15 mouse cellular contexts compared by ENCODE assay signal in genomic region chr5:114696939-114697338, GRCm38 (mm10). TPM values are rescaled to one million over a fixed set of nuclear protein-coding genes. Genes with fewer than 3 reads are reported as not detected.
"Had no signal": no experiment of that assay in that cellular context is flagged by ENCODE, and none has a peak within 500 bp of the region (broad histone marks: within the 10 kb centered on the region; RNA-seq: fewer than 3 reads in every experiment).

No protein-coding gene starts in this region.

- H3K9me3 ChIP-seq: limb, embryonic 12.5 days; lung, embryonic 15.5 days; megakaryocyte, embryonic 14.5 days; midbrain, embryonic 15.5 days; neural tube, embryonic 12.5 days had no signal

- H3K4me2 ChIP-seq: limb, embryonic 12.5 days; lung, embryonic 15.5 days; midbrain, embryonic 11.5 days; midbrain, embryonic 15.5 days; neural tube, embryonic 12.5 days had no signal

- H3K4me1 ChIP-seq: limb, embryonic 12.5 days; lung, embryonic 15.5 days; midbrain, embryonic 15.5 days; neural tube, embryonic 12.5 days had no signal

- H3K4me3 ChIP-seq: limb, embryonic 12.5 days; lung, embryonic 15.5 days; megakaryocyte, embryonic 14.5 days; midbrain, embryonic 15.5 days; neural tube, embryonic 12.5 days had no signal

- H3K36me3 ChIP-seq: limb, embryonic 12.5 days; lung, embryonic 15.5 days; midbrain, embryonic 15.5 days; neural tube, embryonic 12.5 days had no signal

- H3K9ac ChIP-seq: limb, embryonic 12.5 days; liver, postnatal 0 days; lung, embryonic 15.5 days; midbrain, embryonic 15.5 days; neural tube, embryonic 12.5 days had no signal

- ATAC-seq: liver, postnatal 0 days; midbrain, embryonic 15.5 days had no signal

- H3K27ac ChIP-seq: limb, embryonic 12.5 days; lung, embryonic 15.5 days; midbrain, embryonic 15.5 days; neural tube, embryonic 12.5 days had no signal

- DNase-seq: kidney, adult 8-10 months; kidney, postnatal 25 days; liver; liver, postnatal 0 days; lung, postnatal 14 days; right cerebral cortex, postnatal 4 days; spleen, adult 18-20 months; thymus, postnatal 4 days had no signal

- H3K27me3 ChIP-seq: lung, embryonic 15.5 days; midbrain, embryonic 15.5 days; neural tube, embryonic 12.5 days had no signal

RNA-seq across cellular contexts. Expression of gene Trpv4, which starts 38.7 kb away (rescaled TPM):
- total RNA-seq: monocyte, adult 5-6 weeks had no signal
